Mouse (Mus musculus) cerebellum, postnatal 14 days (tissue): ENCODE data around the gene Hist1h2ao.
"Not testable (repeated sequence)": the region's sequence is repeated elsewhere in the genome, so short reads cannot be mapped to it uniquely, and the experiment has no call there.

Experiments used
- DNase-seq, 2 experiments: peaks; one replicate each; pipeline ENCODE4 v3.0.0; 2021; ENCODE audit warnings: mixed read lengths in 2 of 2

Gene Hist1h2ao

GRCm38 (mm10) chr13:21811539-21811938, 1.3 kb downstream of the Hist1h2ao start, which contains the start of gene Hist1h4m:
Gene Hist1h4m (plus strand): TSS chr13:21811746.
- peak; percentile 18 to 58 for DNase-seq

DNA sequence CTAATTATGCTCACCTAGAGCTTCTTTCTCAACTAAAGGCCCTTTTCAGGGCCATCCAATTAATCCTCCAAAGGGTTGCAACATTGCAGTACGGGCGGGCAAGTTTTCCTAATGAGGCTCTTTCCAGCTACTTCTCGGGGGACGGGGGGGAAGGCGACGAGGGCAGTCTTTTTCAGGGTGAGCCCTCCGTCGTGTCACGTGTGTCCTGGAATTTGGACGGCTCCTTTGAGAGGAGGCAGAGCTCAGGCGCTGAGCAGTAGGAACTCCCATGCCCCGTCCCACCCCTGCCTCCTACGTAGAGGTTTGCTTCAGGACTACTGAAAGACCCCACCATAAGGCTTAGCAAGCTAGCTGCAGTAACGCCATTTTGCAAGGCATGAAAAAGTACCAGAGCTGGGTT, 1.8 kb downstream of the Hist1h2ao start:
- not testable (repeated sequence) for DNase-seq

GRCm38 (mm10) chr13:21820082-21820890, 10.0 kb downstream of the Hist1h2ao start:
- DNase-seq: not testable (repeated sequence)

DNA sequence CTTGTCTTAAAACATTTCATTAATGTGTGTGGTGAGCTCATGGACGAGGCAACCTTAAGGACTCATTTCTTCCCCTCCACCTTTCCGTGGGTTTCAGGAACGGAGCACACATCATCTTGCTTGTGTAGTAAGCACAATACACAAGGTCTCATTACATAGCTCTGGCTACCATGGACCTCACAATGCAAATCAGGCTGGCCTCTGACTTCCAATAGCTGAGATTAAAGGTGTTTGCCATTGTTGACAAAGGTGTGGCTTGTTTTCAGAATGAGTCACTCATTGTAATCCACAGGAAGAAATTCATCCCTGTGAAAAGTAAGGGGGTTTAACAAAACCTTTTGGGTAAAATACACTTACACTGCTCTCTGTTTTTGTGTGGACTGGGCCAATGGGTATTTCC, 18.2 kb downstream of the Hist1h2ao start:
- DNase-seq: no peak

DNA sequence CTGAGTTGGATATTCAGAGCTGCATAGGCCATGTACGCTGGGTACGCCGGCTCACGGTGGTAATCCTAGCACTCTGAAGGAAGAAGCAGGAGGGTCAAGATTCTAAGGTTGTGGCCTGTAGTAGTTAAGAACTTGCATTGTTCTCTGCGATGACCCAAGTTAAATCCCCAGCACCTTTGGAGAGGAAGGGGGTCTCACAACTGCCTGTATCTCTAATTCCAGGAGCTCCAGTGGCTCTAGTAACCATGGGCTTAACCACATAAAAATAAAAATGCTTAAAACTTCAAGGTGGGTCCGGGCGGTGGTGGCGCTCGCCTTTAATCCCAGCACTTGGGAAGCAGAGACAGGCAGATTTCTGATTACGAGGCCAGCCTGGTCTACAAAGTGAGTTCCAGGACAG, 20.1 kb downstream of the Hist1h2ao start:
- DNase-seq: no peak

DNA sequence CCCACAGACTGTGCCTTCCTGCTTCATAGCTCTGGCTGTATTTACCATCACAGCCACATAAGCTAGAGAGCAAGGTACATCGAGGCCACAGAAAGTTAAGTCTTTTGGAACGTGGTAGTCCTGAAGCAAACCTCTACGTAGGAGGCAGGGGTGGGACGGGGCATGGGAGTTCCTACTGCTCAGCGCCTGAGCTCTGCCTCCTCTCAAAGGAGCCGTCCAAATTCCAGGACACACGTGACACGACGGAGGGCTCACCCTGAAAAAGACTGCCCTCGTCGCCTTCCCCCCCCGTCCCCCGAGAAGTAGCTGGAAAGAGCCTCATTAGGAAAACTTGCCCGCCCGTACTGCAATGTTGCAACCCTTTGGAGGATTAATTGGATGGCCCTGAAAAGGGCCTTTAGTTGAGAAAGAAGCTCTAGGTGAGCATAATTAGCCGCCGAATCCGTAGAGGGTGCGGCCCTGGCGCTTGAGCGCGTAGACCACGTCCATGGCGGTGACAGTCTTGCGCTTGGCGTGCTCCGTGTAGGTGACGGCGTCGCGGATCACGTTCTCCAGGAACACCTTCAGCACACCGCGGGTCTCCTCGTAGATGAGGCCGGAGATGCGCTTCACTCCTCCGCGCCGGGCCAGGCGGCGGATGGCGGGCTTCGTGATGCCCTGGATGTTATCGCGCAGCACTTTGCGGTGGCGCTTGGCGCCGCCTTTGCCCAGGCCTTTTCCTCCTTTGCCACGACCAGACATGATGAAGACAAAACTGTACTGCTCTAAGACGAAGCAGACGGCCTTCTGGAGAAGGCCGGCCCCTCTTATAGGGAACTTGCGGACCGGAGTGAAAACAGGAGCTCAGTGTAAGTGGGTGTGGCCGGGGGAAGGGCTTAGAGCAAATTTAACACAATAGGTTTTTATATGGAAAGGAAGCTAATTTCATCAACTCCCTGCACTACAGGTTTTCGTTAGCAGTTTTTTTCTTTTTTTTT, 21.4 kb downstream of the Hist1h2ao start, which contains the start of gene Hist1h4n:
Hist1h4n (minus strand) TSS at position 779 of the 977 bp plus-strand sequence.
- DNase-seq: peak in 1 of 2 experiments; percentile 51

DNA sequence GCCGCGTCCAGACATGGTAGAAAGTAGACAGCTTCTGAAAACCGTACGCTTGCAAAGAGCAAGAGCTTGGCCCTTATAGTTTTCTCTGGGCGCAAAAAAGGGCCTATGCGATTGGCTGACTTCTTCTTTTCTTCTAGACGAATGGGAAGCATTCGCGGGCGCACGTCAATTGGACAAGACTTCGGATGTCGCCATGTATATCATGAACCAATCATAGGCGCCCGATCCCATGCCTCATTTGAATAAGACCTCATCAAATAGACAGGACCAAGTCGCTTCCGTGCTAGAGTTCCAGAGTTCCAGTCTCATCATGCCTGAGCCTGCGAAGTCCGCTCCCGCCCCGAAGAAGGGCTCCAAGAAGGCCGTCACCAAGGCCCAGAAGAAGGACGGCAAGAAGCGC, 23.2 kb downstream of the Hist1h2ao start, which contains the start of the genes Hist1h2ap and Hist1h2br:
Hist1h2ap (minus strand) TSS at position 47 of the 400 bp plus-strand sequence.
Hist1h2br (plus strand) TSS at position 283 of the 400 bp plus-strand sequence.
- DNase-seq: not testable (repeated sequence)

GRCm38 (mm10) chr13:21840508-21840907, 30.2 kb downstream of the Hist1h2ao start:
- not testable (repeated sequence) for DNase-seq

DNA sequence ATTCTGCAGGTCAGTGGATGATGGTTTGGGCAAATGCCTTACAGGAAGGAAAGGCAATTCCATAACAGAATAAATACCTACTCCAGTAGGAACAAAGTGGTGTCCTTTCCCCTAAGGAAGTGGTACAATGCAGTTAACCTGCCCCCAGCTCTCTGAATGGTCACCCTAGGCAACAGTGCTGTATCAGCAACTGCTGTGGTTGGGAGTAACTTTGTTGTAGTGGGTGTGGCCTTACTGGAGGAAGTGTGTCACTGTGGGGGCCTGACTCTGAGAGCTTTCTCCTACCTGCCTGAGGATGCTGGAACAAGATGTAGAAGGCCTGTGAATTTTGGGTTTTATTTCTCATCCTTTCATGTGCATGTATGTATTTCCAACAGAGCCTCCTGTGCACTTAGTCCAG, 36.1 kb downstream of the Hist1h2ao start:
- not testable (repeated sequence) for DNase-seq

GRCm38 (mm10) chr13:21847883-21848282, 37.6 kb downstream of the Hist1h2ao start:
- DNase-seq: no peak

- not testable (repeated sequence) for DNase-seq
Measured at GRCm38 (mm10) chr13:21850696-21851095, 40.4 kb downstream of the Hist1h2ao start.

DNA sequence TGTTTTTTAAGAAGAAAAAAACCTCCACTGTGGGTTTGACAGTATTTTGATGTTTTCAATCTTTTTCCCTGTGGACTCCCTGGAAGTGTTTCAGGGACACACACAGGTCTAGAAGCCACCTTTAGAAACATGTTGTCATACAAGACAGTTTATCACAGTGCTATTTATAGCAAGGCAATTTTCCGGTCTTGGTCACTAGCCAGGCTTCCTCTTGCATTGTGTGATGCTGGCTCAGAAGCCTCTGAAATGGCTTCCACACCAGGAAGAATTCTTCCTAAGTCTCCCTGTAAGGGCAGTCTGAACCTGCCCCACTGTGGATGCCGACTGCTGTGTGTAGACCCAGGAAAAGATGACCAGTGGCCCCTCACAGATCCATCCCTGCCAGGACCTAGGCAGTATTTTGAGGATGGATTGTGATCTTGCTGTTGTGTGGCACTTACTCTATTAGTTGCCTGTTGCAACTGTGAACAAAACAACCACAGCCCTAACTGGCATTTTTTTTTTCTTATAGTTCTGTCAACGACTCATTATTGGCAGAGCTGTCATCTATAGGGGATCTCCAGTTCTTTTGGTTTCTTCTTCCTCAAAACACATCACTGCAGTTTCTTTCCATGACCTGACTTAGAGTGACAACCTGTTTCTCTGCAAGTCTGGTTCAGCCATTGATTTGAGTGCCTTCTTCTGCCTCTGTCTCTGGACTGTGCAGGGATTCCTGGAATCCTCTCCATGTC, 42.1 kb downstream of the Hist1h2ao start:
- peak; percentile 51 to 73 for DNase-seq

- DNase-seq: peak; percentile 81
Measured at GRCm38 (mm10) chr13:21855146-21855545, 44.9 kb downstream of the Hist1h2ao start.

DNA sequence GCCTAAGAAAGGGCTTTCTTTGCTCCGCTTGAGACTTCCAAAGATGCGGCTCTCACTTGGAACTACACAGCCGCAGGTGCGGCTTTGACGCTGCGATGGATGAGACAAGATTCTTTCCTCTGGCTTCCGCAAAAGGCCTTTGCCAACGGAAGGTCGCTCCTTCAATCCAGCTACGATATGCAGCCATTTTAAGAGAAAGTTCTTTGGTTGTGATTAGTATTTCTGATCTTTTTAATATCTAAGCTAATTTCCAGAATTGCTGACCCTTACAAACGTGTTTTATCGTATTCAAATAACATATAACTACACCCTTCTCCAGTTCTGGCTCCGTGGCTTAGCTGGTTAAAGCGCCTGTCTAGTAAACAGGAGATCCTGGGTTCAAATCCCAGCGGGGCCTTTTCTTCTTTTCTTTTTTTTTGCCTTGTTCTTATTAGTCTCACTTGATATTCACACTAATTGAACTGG, 45.5 kb downstream of the Hist1h2ao start:
- peak; percentile 65 to 75 for DNase-seq
